Mouse (Mus musculus): ENCODE results near the gene Klhl12.

Gene Klhl12

DNA sequence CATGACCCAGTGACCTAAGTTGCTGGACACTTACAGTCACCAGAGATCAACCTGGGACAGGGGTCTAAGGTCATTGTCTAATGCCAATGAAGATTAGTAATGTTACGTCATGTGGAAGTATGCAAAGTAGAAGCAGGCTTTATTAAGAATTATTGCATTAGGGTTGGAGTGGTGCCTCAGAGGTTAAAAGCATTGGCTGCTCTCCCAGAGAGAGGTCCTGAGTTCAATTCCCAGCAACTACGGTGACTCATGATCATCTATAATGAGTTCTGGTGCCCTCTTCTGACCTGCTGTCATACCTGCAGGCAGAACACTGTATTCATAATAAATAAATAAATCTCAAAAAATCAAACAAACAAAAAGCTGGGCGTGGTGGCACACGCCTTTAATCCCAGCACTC, 5.1 kb upstream of the Klhl12 start:
- no peak for DNase-seq (ENCODE audit: low read depth)

DNA sequence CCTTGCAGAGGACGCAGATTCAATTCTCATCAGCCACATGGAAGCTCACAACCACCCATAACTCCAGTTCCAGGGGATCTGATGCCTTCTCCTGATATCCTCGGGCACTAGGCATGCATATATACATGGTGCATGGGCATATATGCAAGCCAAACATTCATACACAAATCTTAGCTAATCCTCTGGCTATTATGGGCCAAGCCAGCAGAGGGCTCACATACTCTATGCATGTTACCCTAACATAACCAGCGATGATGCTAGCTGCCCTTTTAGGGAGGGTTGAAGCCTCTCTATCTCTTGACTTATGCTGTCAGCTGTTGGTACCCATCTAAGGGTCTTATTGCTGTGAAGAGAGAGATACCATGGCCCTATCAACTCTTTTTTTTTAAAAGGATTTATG, 4.3 kb upstream of the Klhl12 start:
- DNase-seq (ENCODE audit: low read depth): peak; percentile 69

DNA sequence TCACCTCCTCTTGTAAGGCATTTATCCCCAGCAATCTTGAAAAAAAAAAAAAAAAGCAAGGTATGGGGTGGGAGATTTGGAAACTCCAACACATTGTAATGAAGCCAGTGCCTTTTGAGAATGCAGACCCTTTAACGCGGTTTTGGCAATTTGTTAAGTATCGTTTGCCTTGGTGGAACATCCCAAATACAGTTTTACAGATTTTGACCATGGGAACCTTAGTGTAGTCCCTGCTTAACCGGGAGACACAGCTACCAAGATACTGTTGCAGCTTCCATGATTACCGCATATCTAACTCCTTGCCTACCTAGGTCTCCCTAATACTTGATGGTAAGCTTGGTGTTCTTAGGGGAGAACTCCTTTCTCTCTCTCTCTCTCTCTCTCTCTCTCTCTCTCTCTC, 729 bp downstream of the Klhl12 start:
- DNase-seq (ENCODE audit: low read depth): peak; percentile 21

GRCm38 (mm10) chr1:134458139-134458727, 2.9 kb downstream of the Klhl12 start:
- DNase-seq (ENCODE audit: low read depth): no peak

DNA sequence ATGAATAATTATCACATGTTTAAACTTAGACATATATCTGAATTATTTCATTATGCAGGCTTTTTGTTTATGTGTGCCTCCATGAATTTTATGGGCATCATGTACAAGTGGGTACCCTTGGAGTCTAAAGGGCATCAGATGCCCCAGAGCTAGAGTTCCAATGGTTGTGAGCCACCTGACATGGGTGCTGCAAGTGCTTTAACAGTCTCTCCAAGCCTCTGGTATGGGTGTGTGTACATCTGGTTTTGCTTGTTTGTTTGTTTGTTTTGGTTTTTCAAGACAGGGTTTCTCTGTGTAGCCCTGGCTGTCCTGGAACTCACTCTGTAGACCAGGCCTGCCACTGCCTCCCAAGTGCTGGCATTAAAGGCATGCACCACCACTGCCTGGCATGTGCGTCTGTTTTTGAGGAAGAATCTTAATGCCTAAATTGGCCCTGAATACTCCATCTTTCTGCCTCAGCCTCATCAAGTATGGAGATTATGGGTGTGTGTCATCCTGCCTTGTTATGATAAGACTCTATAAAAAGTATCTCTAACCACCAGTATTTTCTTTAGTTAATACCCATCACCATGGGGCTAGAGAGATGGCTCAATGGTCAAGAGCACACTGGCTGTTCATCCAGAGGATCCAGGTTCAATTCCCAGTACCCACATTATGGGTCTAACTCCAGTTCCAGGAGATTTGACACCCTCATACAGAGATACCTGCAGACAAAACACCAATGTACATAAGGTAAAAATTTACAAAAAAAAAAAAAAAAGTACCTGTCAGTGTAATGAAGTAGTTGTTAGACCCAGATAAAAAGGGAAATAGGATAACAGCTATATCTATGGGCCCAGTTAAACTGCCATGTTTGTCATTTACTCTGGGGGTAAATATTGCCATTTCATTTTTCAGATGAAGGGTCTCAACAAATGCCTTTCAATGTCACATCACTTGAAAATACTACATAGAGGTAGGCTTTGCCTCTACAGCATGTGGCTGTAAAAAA, 5.3 kb downstream of the Klhl12 start:
- DNase-seq (ENCODE audit: low read depth): no peak

DNA sequence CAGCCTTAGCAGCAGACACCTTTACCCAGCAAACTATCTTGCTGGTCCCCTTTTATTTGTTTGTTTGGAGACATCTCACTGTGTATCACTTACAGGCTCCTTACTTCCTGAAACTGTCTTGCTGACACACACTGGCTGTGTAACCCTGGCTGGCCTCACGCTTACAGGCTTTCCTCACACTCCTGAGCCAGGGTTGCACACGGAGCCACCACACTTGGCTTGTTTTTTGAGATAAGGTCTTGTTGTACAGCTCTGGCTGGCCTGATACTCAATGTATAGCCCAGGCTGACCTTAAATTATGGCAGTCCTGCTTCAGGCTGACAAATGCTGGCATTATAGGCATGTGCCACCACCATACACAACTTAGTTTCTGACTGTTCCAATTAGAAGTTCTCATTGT, 29.3 kb downstream of the Klhl12 start:
- DNase-seq (ENCODE audit: low read depth): no peak

DNA sequence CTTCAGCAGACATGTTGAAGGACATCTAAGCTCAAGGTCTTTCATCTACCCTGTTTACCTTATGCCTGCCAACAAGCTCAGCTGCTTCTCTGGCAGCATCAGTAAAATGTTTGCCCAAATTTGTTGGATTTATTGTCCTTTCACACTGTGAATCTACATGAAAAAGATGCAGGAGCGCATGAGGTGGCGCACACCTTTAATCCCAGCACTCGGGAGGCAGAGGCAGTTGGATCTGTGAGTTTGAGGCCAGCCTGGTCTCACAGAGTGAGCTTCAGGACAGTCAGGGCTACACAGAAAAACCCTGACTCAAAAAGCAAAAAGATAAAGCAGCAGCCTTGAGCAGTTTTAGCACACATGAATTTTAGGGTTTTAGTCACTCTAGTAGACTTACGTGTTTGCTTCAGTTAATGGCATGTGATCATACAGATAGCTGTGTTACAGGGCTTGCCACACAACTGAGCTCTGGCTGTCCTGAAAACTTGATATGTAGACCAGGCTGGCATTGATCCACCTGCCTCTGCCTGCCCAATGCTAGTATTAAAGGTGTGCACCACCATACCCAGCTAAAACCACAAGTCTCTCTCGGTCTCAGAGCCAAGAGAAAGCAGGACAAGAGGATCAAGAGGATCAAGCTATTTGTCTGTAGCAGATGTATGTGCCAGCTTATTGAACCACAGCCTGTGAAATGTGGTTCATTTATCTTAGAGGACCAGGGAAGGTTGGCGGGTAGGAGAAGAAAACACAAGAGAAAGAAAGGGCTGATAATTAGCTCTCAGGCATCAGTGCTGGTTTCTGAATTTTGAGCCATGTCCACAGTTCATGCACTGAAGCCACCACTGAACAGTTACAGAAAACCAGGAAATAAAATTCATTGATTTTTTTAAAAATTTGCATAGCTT, 35.8 kb downstream of the Klhl12 start:
- no peak for DNase-seq (ENCODE audit: low read depth)

DNA sequence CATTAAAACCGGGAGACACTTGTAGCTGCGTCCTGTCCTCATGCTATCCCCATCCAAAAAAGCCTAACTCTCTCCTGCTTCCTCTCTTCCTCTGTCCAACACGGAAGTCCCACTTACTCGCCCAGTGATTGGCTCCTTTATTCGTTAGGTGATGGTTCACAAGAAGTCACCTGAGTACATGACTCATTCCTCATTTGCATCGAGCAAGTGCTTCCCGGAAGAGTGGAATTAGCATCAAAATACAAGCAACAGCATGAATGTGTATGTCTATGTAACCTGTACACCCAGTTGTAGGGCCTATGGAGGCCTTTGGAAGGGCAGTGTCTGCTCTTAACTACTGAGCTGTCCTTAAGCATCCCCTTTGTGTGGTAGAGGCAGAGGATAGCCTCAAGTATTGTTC, 36.9 kb downstream of the Klhl12 start:
- DNase-seq (ENCODE audit: low read depth): no peak

- DNase-seq (ENCODE audit: low read depth): no peak
Observed at GRCm38 (mm10) chr1:134493496-134493895, 38.2 kb downstream of the Klhl12 start.

GRCm38 (mm10) chr1:134493956-134494355, 38.6 kb downstream of the Klhl12 start:
- no peak for DNase-seq (ENCODE audit: low read depth)

DNA sequence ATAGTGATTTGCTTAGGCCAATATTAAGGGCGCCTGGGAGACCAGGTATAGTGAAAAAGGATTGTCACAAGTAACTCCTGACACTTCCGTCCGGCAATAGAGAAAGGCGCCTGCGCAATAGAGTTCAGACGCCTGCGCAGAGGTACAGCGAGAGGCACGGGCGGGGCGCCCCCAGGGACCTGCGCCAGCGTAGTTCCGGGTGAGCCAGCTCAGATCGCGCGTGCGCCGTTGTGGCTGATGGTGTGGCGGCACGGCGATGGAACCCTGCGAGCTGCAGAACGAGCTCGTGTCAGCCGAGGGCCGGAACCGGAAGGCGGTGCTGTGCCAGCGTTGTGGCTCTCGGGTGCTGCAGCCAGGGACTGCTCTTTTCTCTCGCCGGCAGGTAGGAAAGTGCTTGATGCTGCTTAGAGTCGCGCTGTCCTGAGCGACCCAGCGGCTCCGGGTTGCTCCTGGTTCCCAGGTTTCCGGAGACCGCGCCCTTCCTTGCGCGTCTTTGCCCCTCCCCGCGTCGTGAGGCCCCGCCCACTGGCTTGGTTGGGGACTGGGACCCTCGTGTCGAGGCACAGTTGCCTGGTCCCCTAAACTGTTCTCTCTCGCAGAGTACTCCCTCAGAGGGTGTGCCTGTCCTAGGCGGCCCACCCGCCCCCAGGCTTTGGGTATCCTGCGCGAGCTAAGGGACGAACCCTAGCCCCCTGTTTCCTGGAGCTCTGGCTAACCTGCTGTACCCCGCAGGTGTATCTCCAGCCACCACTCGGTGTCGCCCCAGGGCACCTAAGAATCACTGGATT, 39.3 kb downstream of the Klhl12 start, which contains the start of gene Rabif:
Gene Rabif (plus strand): TSS at position 221 of the 788 bp plus-strand sequence.
- DNase-seq (ENCODE audit: low read depth): peak; percentile 99

DNA sequence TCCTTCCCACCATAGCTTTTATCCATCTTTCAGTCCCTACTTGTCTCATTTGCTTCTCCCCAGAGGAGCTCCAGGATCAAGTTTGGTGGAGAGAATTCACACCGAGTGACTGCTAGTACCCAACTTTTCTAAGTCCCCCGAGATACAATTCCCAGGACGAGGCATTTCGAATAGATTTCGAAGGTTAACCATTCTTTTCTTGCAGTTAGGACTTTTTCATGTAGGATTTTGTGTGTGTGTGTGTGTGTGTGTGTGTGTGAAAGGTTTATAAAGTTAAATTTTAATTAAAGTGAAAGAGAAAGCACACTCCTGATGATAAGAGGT, 39.8 kb downstream of the Klhl12 start:
- no peak for DNase-seq (ENCODE audit: low read depth)

DNA sequence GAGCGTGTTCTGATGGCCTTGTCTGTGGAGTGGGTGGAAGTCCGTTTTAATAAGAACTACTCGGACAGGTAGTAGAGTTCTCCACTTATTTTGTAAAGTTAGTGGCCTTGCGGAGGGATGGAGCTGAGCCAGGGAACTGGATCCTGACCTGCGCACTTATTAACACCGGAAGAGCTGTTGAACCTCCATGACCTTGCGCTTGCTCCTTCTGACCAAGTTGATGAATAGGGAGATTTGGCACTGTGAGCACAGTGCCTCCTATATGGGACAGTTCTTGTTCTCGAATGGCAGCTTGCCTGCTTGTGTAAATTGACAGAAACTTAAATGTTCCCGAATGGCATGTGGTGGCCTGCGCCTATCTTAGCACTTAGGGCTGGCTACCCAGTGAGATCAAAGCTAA, 40.7 kb downstream of the Klhl12 start:
- DNase-seq (ENCODE audit: low read depth): no peak

- DNase-seq (ENCODE audit: low read depth): no peak
Observed at GRCm38 (mm10) chr1:134500916-134501315, 45.6 kb downstream of the Klhl12 start.

DNA sequence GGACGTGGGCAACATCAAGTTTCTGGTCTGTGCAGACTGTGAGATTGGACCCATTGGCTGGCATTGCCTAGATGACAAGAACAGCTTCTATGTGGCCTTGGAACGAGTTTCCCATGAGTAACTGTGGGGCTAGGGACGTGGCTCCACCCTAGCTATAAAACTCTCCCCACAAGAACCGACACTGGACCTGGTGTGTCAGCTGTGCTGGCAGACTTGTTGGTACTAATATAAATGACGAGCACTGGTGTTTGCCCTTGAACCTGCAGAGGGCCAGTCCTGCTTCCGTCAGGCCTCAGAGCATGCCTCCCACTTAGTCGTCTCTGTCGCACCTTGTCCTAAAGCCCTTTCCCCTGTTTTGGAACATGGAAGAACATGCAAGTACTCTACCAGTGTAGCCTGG, 50.9 kb downstream of the Klhl12 start:
- no peak for DNase-seq (ENCODE audit: low read depth)

GRCm38 (mm10) chr1:134510018-134510417, 54.7 kb downstream of the Klhl12 start:
- DNase-seq (ENCODE audit: low read depth): peak; percentile 70

DNA sequence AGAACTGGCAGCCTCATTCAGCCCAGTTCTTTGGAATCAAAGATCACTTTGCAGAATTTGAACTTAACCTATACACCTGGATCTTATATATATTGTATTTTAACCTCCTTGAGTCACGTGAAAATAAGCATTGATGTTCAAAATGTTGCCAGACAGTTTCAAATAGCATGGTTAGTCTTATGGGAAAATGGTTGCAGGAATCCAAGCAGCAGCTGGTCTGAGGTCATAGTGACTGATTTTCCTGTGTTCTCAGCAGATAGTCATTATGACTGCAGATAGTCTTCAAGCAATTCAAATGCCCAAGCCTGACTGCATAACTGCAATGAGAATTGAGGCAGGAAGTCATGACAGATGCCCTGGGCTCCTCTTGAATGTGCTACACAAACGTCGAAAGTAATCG, 56.9 kb downstream of the Klhl12 start:
- DNase-seq (ENCODE audit: low read depth): no peak

DNA sequence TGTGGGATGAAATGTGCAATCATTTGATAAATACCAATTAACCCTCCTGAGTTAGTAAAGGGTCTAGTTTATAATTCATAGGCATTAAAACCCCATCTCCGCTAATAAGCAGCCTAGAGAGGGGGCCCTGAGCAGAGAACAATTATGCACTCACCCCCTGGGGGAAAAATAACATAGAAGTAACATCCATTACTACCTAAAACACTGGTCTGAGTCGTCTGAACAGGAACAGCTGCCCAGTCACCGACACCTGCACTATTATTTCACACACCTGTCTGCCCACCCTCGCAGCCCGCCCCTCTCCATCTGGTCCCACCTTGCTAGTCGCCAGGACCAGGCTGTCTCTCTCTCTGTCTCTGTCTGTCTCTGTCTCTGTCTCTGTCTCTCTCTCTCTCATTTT, 57.3 kb downstream of the Klhl12 start:
- DNase-seq (ENCODE audit: low read depth): no peak

GRCm38 (mm10) chr1:134513312-134513860, 58.1 kb downstream of the Klhl12 start:
- peak; percentile 42 for DNase-seq (ENCODE audit: low read depth)

DNA sequence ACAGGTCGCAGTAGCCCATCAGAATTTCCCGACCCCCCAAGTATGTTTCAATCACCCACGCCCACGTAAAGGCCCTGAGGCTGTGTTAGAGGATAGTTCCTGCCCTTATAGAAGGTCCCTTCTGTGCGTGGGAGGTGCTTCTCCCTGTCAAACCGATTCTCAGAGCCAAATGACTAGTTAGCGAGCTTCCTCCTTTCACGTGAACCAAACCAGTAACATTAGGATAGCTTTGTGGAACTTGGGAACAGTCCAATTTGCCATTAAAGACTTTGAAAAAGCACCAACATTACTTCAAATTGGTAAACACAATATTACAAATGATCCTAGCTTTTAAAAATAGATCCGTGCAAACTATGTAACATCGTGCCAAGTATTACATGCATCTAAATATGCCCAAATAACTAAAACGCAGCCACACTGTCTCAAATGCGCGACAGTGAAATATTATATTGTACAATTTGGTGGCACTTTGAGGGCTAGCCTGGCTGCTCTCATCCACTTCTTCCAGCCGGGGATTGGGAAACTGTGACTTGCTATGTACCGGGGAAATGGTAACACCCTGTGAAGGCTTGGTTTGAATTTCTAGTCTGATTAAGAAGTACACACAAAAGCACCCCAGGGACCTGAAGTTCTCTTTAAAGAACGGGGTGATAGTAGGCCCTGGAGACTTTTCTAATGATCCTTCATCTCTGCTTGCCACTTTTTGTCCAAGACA, 58.7 kb downstream of the Klhl12 start:
- no peak for DNase-seq (ENCODE audit: low read depth)

DNA sequence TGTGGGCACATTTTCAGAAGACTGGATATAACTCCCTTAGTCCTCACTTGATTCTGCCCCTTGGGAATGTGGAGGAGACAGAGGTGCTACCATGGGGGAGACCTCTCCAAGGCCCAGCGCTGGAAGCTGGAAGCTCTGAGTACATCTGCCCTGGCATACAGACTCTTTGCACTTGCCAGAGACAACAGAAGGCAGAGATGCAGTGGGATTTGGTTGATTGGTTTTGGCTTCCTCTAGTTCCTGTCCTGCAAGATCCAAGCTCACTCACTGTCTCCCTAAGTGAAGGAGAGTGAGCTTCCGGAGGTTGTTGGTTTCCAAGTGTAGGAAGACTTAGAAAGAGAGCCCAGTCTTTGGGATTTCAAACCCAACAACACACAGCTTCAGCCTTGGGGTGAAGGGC, 60.6 kb downstream of the Klhl12 start:
- no peak for DNase-seq (ENCODE audit: low read depth)
